Mouse (Mus musculus): Measurements from ENCODE around the gene Ssc4d. TPM values are rescaled to one million over a fixed set of nuclear protein-coding genes. Genes with fewer than 3 reads are reported as not detected.

The Ssc4d gene
- 2.3 and 2.9 TPM in 2 replicates for polyA plus RNA-seq (2015; fragmentation: Nextera tagmentation; extraction: Ambion mirVana)

- H3K9ac ChIP-seq (ENCODE audit: low read depth, low read length) = no peak within 1 kb of the TSS
- no peak within 1 kb of the TSS for H3K27ac ChIP-seq (ENCODE audit: low read length)
- H3K36me3 ChIP-seq (ENCODE audit: control insufficient read depth, insufficient read depth, low read length) = no peaks in the 10 kb centered on the region
- no peaks in the 10 kb centered on the region for H3K27me3 ChIP-seq (replicated peaks; ENCODE audit: control insufficient read depth, insufficient read depth, low read length)
- 25% methylated on average over 9 of the region's 9 CpGs for WGBS
- no peak within 1 kb of the TSS for H3K4me3 ChIP-seq (ENCODE audit: low read length)
- H3K4me2 ChIP-seq (ENCODE audit: low read depth, low read length) = no peak within 1 kb of the TSS
- H3K9me3 ChIP-seq (ENCODE audit: control insufficient read depth, low read length) = no peaks in the 10 kb centered on the region
- no peaks in the 10 kb centered on the region for H3K4me1 ChIP-seq (ENCODE audit: control insufficient read depth, insufficient read depth, low read length)
- ATAC-seq = no peak
Measured at GRCm38 (mm10) chr5:135974365-135974764, at the start of gene Ssc4d. Gene Ssc4d (minus strand): TSS chr5:135974531.

GRCm38 (mm10) chr5:136019907-136020306 lies 45.6 kb upstream of the Ssc4d start:
- Histone ChIP-seq H3K4me2 (ENCODE audit: low read depth, low read length) (no peak overlapping the region), H3K9ac (ENCODE audit: low read depth, low read length) (no peak overlapping the region), H3K36me3 (ENCODE audit: control insufficient read depth, insufficient read depth, low read length) (no peaks in the 10 kb centered on the region; the same call in 1 of the 2 replicates), H3K4me3 (ENCODE audit: low read length) (no peak overlapping the region), H3K27ac (ENCODE audit: low read length) (0 out of 2 replicates have a peak overlapping the region, but pooled peaks have one; percentile 4), H3K9me3 (ENCODE audit: control insufficient read depth, low read length) (no peaks in the 10 kb centered on the region), H3K4me1 (ENCODE audit: control insufficient read depth, insufficient read depth, low read length) (peaks cover 6% of the 10 kb centered on the region; the same call in 1 of the 2 replicates), H3K27me3 (replicated peaks; ENCODE audit: control insufficient read depth, insufficient read depth, low read length) (no peaks in the 10 kb centered on the region)
- 38% methylated on average over 1 of the region's 1 CpGs for WGBS
- peak; percentile 24; the same call in 1 of the 2 replicates for ATAC-seq

- Histone ChIP-seq H3K27me3 (replicated peaks; ENCODE audit: control insufficient read depth, insufficient read depth, low read length) (no peaks in the 10 kb centered on the region), H3K36me3 (ENCODE audit: control insufficient read depth, insufficient read depth, low read length) (no peaks in the 10 kb centered on the region; the same call in 1 of the 2 replicates), H3K4me2 (ENCODE audit: low read depth, low read length) (no peak overlapping the region), H3K9ac (ENCODE audit: low read depth, low read length) (no peak overlapping the region), H3K9me3 (ENCODE audit: control insufficient read depth, low read length) (no peaks in the 10 kb centered on the region), H3K27ac (ENCODE audit: low read length) (no peak overlapping the region), H3K4me1 (ENCODE audit: control insufficient read depth, insufficient read depth, low read length) (peaks cover 6% of the 10 kb centered on the region; the same call in 1 of the 2 replicates), H3K4me3 (ENCODE audit: low read length) (no peak overlapping the region)
- WGBS = 81% methylated on average over 2 of the region's 2 CpGs
- no peak for ATAC-seq
Measured at GRCm38 (mm10) chr5:136018726-136019125, 44.4 kb upstream of the Ssc4d start.

- H3K9ac ChIP-seq (ENCODE audit: low read depth, low read length) = no peak overlapping the region
- ATAC-seq = no peak
- no peaks in the 10 kb centered on the region for H3K27me3 ChIP-seq (replicated peaks; ENCODE audit: control insufficient read depth, insufficient read depth, low read length)
- H3K9me3 ChIP-seq (ENCODE audit: control insufficient read depth, low read length) = no peaks in the 10 kb centered on the region
- no peaks in the 10 kb centered on the region; the same call in 1 of the 2 replicates for H3K36me3 ChIP-seq (ENCODE audit: control insufficient read depth, insufficient read depth, low read length)
- peaks cover 6% of the 10 kb centered on the region; the same call in 1 of the 2 replicates for H3K4me1 ChIP-seq (ENCODE audit: control insufficient read depth, insufficient read depth, low read length)
- H3K4me2 ChIP-seq (ENCODE audit: low read depth, low read length) = no peak overlapping the region
- H3K4me3 ChIP-seq (ENCODE audit: low read length) = no peak overlapping the region
- WGBS = 86% methylated on average over 6 of the region's 6 CpGs
- H3K27ac ChIP-seq (ENCODE audit: low read length) = no peak overlapping the region
Measured at GRCm38 (mm10) chr5:136017262-136017661, 42.9 kb upstream of the Ssc4d start.

GRCm38 (mm10) chr5:136016014-136016876 lies 41.9 kb upstream of the Ssc4d start:
- H3K4me2 ChIP-seq (ENCODE audit: low read depth, low read length) = no peak overlapping the region
- peaks cover 6% of the 10 kb centered on the region; the same call in 1 of the 2 replicates for H3K36me3 ChIP-seq (ENCODE audit: control insufficient read depth, insufficient read depth, low read length)
- H3K27ac ChIP-seq (ENCODE audit: low read length) = no peak overlapping the region; the same call in 1 of the 2 replicates
- H3K9ac ChIP-seq (ENCODE audit: low read depth, low read length) = 0 out of 2 replicates have a peak overlapping the region, but pooled peaks have one; percentile 31
- H3K4me1 ChIP-seq (ENCODE audit: control insufficient read depth, insufficient read depth, low read length) = peaks cover 6% of the 10 kb centered on the region; the same call in 1 of the 2 replicates
- no peak overlapping the region for H3K4me3 ChIP-seq (ENCODE audit: low read length)
- 75% methylated on average over 10 of the region's 10 CpGs for WGBS
- peak; percentile 60 for ATAC-seq
- H3K27me3 ChIP-seq (replicated peaks; ENCODE audit: control insufficient read depth, insufficient read depth, low read length) = no peaks in the 10 kb centered on the region
- no peaks in the 10 kb centered on the region for H3K9me3 ChIP-seq (ENCODE audit: control insufficient read depth, low read length)

- Histone ChIP-seq H3K27ac (ENCODE audit: low read length) (no peak overlapping the region), H3K4me2 (ENCODE audit: low read depth, low read length) (no peak overlapping the region), H3K4me1 (ENCODE audit: control insufficient read depth, insufficient read depth, low read length) (peaks cover 6% of the 10 kb centered on the region; the same call in 1 of the 2 replicates), H3K27me3 (replicated peaks; ENCODE audit: control insufficient read depth, insufficient read depth, low read length) (no peaks in the 10 kb centered on the region), H3K9ac (ENCODE audit: low read depth, low read length) (0 out of 2 replicates have a peak overlapping the region, but pooled peaks have one; percentile 37), H3K4me3 (ENCODE audit: low read length) (no peak overlapping the region), H3K9me3 (ENCODE audit: control insufficient read depth, low read length) (no peaks in the 10 kb centered on the region), H3K36me3 (ENCODE audit: control insufficient read depth, insufficient read depth, low read length) (peaks cover 7% of the 10 kb centered on the region; the same call in 1 of the 2 replicates)
- WGBS = 76% methylated on average over 10 of the region's 10 CpGs
- ATAC-seq = 0 out of 2 replicates have a peak, but pooled peaks have one; percentile 21
Measured at GRCm38 (mm10) chr5:136015586-136015985, 41.3 kb upstream of the Ssc4d start.

GRCm38 (mm10) chr5:136014877-136015276 lies 40.5 kb upstream of the Ssc4d start:
- Histone ChIP-seq H3K27me3 (replicated peaks; ENCODE audit: control insufficient read depth, insufficient read depth, low read length) (no peaks in the 10 kb centered on the region), H3K9me3 (ENCODE audit: control insufficient read depth, low read length) (no peaks in the 10 kb centered on the region), H3K4me1 (ENCODE audit: control insufficient read depth, insufficient read depth, low read length) (peaks cover 4% of the 10 kb centered on the region; the same call in 1 of the 2 replicates), H3K36me3 (ENCODE audit: control insufficient read depth, insufficient read depth, low read length) (peaks cover 9% of the 10 kb centered on the region; the same call in 1 of the 2 replicates), H3K4me3 (ENCODE audit: low read length) (no peak overlapping the region), H3K9ac (ENCODE audit: low read depth, low read length) (0 out of 2 replicates have a peak overlapping the region, but pooled peaks have one; percentile 11), H3K27ac (ENCODE audit: low read length) (no peak overlapping the region), H3K4me2 (ENCODE audit: low read depth, low read length) (no peak overlapping the region)
- 85% methylated on average over 10 of the region's 10 CpGs for WGBS
- ATAC-seq = no peak

GRCm38 (mm10) chr5:136007745-136008144 lies 33.4 kb upstream of the Ssc4d start:
- no peak overlapping the region for H3K9ac ChIP-seq (ENCODE audit: low read depth, low read length)
- 73% methylated on average over 7 of the region's 7 CpGs for WGBS
- H3K4me1 ChIP-seq (ENCODE audit: control insufficient read depth, insufficient read depth, low read length) = no peaks in the 10 kb centered on the region
- H3K36me3 ChIP-seq (ENCODE audit: control insufficient read depth, insufficient read depth, low read length) = peaks cover 9% of the 10 kb centered on the region; the same call in 1 of the 2 replicates
- H3K4me3 ChIP-seq (ENCODE audit: low read length) = no peak overlapping the region
- H3K4me2 ChIP-seq (ENCODE audit: low read depth, low read length) = no peak overlapping the region
- no peaks in the 10 kb centered on the region for H3K27me3 ChIP-seq (replicated peaks; ENCODE audit: control insufficient read depth, insufficient read depth, low read length)
- no peaks in the 10 kb centered on the region for H3K9me3 ChIP-seq (ENCODE audit: control insufficient read depth, low read length)
- no peak for ATAC-seq
- H3K27ac ChIP-seq (ENCODE audit: low read length) = no peak overlapping the region

- H3K27ac ChIP-seq (ENCODE audit: low read length) = no peak overlapping the region
Measured at GRCm38 (mm10) chr5:136004537-136004936, 30.2 kb upstream of the Ssc4d start.

More at GRCm38 (mm10) chr5:136004537-136004936, 30.2 kb upstream of the Ssc4d start:
- ATAC-seq = no peak
- Histone ChIP-seq H3K27me3 (replicated peaks; ENCODE audit: control insufficient read depth, insufficient read depth, low read length) (no peaks in the 10 kb centered on the region), H3K9ac (ENCODE audit: low read depth, low read length) (no peak overlapping the region), H3K4me1 (ENCODE audit: control insufficient read depth, insufficient read depth, low read length) (0 out of 2 replicates have a peak, but pooled peaks cover 2% of the 10 kb centered on the region), H3K9me3 (ENCODE audit: control insufficient read depth, low read length) (no peaks in the 10 kb centered on the region), H3K36me3 (ENCODE audit: control insufficient read depth, insufficient read depth, low read length) (0 out of 2 replicates have a peak, but pooled peaks cover 6% of the 10 kb centered on the region), H3K4me2 (ENCODE audit: low read depth, low read length) (no peak overlapping the region), H3K4me3 (ENCODE audit: low read length) (no peak overlapping the region)
- WGBS = 78% methylated on average over 4 of the region's 4 CpGs
